Mouse (Mus musculus): ENCODE measurements around the gene Hectd3. TPM values are rescaled to one million over a fixed set of nuclear protein-coding genes. Genes with fewer than 3 reads are reported as not detected.

Gene Hectd3
- 10 to 100 TPM; 43.4 to 43.5 TPM for total RNA-seq (2021)
- long read RNA-seq, experiment 1, full-length matches to known transcripts: 21 of 33 reads
- long read RNA-seq, experiment 1, partial matches to known transcripts: 0 of 33 reads
- long read RNA-seq, experiment 1, other reads (novel, unspliced or antisense): 12 of 33 reads
- long read RNA-seq, experiment 2, full-length matches to known transcripts: 24 of 34 reads
- long read RNA-seq, experiment 2, partial matches to known transcripts: 5 of 34 reads
- long read RNA-seq, experiment 2, other reads (novel, unspliced or antisense): 5 of 34 reads

- peak; percentile 49 to 59 for DNase-seq (ENCODE audit: low spot score in 2 of 2)
Observed at GRCm38 (mm10) chr4:116995131-116995797, at the start of gene Hectd3. Gene Hectd3 (plus strand): TSS chr4:116995317.

GRCm38 (mm10) chr4:116951642-116952041 is 43.5 kb upstream of the Hectd3 start:
- DNase-seq (ENCODE audit: low spot score in 2 of 2): no peak

GRCm38 (mm10) chr4:116954951-116955350 is 40.2 kb upstream of the Hectd3 start:
- DNase-seq (ENCODE audit: low spot score in 2 of 2): no peak

GRCm38 (mm10) chr4:116976503-116976902 is 18.6 kb upstream of the Hectd3 start:
- DNase-seq (ENCODE audit: low spot score in 2 of 2): no peak

GRCm38 (mm10) chr4:116985681-116986080 is 9.4 kb upstream of the Hectd3 start:
- DNase-seq (ENCODE audit: low spot score in 2 of 2): no peak

GRCm38 (mm10) chr4:116986400-116987121 is 8.6 kb upstream of the Hectd3 start:
- DNase-seq (ENCODE audit: low spot score in 2 of 2): peak; percentile 77 to 80

- DNase-seq (ENCODE audit: low spot score in 2 of 2): no peak
Observed at GRCm38 (mm10) chr4:116987122-116987456, 8.0 kb upstream of the Hectd3 start.

GRCm38 (mm10) chr4:116989731-116990130 is 5.4 kb upstream of the Hectd3 start:
- no peak for DNase-seq (ENCODE audit: low spot score in 2 of 2)

- DNase-seq (ENCODE audit: low spot score in 2 of 2): peak; percentile 82 to 87
Observed at GRCm38 (mm10) chr4:116991366-116991765, 3.8 kb upstream of the Hectd3 start.

- DNase-seq (ENCODE audit: low spot score in 2 of 2): peak; percentile 91 to 96
Observed at GRCm38 (mm10) chr4:116993672-116994621, 1.2 kb upstream of the Hectd3 start, which contains the start of gene Urod. Gene Urod (minus strand): TSS chr4:116994413.

- DNase-seq (ENCODE audit: low spot score in 2 of 2): no peak
Observed at GRCm38 (mm10) chr4:116995798-116996135, 650 bp downstream of the Hectd3 start.

GRCm38 (mm10) chr4:116999513-117000154 is 4.5 kb downstream of the Hectd3 start:
- no peak for DNase-seq (ENCODE audit: low spot score in 2 of 2)

GRCm38 (mm10) chr4:117001957-117002356 is 6.8 kb downstream of the Hectd3 start:
- no peak for DNase-seq (ENCODE audit: low spot score in 2 of 2)

- peak in 1 of 2 experiments; percentile 65 for DNase-seq (ENCODE audit: low spot score in 2 of 2)
Observed at GRCm38 (mm10) chr4:117002543-117003521, 7.7 kb downstream of the Hectd3 start.

GRCm38 (mm10) chr4:117004649-117005048 is 9.5 kb downstream of the Hectd3 start:
- DNase-seq (ENCODE audit: low spot score in 2 of 2): no peak

- DNase-seq (ENCODE audit: low spot score in 2 of 2): no peak
Observed at GRCm38 (mm10) chr4:117005611-117006400, 10.7 kb downstream of the Hectd3 start.

GRCm38 (mm10) chr4:117007058-117007457 is 11.9 kb downstream of the Hectd3 start:
- no peak for DNase-seq (ENCODE audit: low spot score in 2 of 2)

GRCm38 (mm10) chr4:117010231-117010630 is 15.1 kb downstream of the Hectd3 start:
- no peak for DNase-seq (ENCODE audit: low spot score in 2 of 2)
